Mouse (Mus musculus) Patski (cell line): Measurements from ENCODE around the gene Fut2. TPM values are rescaled to one million over a fixed set of nuclear protein-coding genes. Genes with fewer than 3 reads are reported as not detected.
A peak's percentile ranks its signal among the peaks of the same experiment; 100 is the strongest.
"Not testable (repeated sequence)": the region's sequence is repeated elsewhere in the genome, so short reads cannot be mapped to it uniquely, and the experiment has no call there.

Experiments used
- ATAC-seq: fragments of 100-300 bp; one replicate; pipeline ENCODE4 v1.8.0; 2021
- CTCF ChIA-PET: fragments of 350-600 bp; sonication (Branson Sonifier 250); formaldehyde crosslinking; loops from one replicate; lab custom pipeline; 2022; ENCODE audit warnings: inconsistent platforms; lab: Charles Lee
- POLR2A ChIA-PET: fragments of 350-600 bp; sonication (Branson Sonifier 250); formaldehyde crosslinking; loops from one replicate; lab custom pipeline; 2022; ENCODE audit warnings: antibody characterized with exemption, inconsistent platforms; lab: Charles Lee
- DNase-seq: peaks from one replicate; pipeline ENCODE4 v3.0.0-alpha.2; 2011; ENCODE audit warnings: low read depth, low spot score
- H3K27me3 ChIP-seq: fragments of 371-371 bp; one replicate; pipeline ENCODE4 v1.5.1; 2021
- CTCF ChIP-seq: fragments of 100-300 bp; IDR thresholded peaks from one replicate; pipeline ENCODE4 v1.5.1; 2021
- in situ Hi-C: fragments of 300-500 bp; cut with MboI; formaldehyde crosslinking; loops from 3 replicates; pipeline ENCODE4 v1.11.1; 2018; ENCODE audit warnings: low pct_unique_long_range_greater_than_20kb, mixed read lengths
- polyA plus RNA-seq: library from polyadenylated mRNA; unstranded; gene quantifications from one replicate; pipeline ENCODE4 v1.2.3, GENCODE M21; 2021

The Fut2 gene
- polyA plus RNA-seq, 1 experiment from 2014 or later = 0.23 TPM

DNA sequence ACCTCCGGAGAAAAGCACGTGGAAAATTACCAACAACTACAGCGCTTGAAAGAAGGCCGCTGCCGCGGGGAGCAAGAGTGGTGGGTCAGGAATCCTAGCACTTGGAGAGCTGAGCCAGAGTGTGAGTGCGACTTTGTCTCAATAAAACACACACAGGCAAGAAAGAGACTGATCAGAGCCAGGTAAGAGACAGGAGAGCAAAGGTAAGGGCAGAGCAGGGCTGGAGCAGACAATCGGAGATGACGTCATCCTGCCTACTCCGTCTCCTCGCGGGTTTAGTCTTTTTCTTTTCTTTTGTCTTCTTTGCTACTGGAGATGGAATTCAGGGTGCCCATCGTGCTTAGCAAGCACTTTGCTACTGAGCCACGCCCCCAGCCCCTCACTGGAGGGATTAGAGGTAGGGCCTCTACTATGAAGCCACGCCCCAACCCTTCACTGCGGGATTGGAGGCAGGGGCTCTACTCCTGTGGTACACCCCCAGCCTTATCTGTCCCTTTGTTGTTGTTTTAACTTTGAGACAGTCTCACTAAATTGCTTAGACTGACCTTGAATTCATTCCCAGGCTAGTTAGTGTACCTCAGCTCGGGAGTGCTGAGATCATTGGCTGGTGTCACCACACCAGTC is 11.7 kb downstream of the Fut2 start:
- ATAC-seq (no peak), DNase-seq (no peak)
- no peaks in the 10 kb centered on the region for H3K27me3 ChIP-seq
- in situ Hi-C loops = no loop called here
- TF ChIP-seq CTCF = no peak
- CTCF ChIA-PET = no interaction called here
- POLR2A ChIA-PET = no interaction called here

DNA sequence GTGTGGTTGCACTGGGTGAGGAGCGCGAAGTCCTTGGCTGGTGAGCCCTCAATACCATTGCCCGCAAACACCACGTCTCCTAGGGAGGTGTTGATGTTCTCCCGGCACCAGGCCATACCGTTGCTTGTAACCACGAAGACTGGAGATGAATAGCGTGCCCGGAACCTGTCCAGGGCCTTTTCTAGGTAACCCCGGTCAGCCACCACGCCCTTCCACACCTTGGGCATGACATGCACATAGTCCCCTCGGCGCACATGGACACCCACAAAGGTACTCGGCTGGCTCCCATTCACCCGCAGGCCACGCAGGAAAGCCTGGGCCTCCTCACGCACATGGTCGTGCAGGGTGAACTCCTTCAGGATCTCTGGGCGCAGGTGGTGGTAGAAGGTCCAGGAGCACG is 15.7 kb downstream of the Fut2 start:
- in situ Hi-C loops, CTCF ChIA-PET, ATAC-seq, DNase-seq, POLR2A ChIA-PET, H3K27me3 ChIP-seq: not testable (repeated sequence)

DNA sequence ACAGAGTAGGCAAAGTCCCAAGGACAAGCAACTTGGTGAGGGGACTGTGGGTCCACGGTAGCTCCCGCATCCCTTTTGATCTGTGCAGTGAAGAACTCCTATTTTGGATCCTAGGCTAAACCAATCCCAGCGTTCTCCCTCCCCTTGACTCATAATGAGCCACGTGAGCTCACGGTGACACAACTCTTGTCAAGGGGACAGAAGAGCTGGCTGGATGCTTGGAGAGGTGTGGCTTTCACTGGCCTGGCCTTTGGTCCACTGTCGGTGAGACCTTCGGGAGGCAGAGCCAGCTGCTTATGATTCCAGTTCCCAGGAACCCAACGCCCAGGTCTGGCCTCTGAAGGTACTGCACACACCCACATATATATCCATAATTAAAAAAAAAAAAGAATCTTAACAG is 16.8 kb downstream of the Fut2 start:
- no peak for DNase-seq
- TF ChIP-seq CTCF = no peak
- ChIA-PET POLR2A (no interaction called here), CTCF (no interaction called here)
- no peaks in the 10 kb centered on the region for H3K27me3 ChIP-seq
- ATAC-seq = no peak
- in situ Hi-C loops = no loop called here

DNA sequence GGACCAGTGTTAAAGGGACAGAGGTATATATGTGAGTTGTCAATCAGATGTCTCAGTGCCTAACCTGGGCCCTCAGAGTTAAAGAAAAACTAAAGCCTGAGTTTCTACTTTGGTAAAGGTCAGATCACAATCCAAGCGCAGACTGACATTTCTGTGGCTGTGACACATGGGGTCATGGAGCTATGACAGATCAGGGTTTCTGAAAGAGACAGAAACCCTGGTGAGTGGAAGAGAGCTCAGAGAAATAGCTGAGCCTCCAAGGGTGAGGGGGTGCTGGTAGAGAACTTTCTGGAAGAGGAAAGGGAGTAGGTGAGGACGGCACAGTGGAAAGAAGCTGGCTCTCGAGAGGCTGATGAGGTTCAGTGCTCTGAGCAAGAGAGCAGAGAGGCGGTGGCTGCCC is 19.5 kb downstream of the Fut2 start:
- TF ChIP-seq CTCF = no peak
- ATAC-seq (no peak), DNase-seq (no peak)
- ChIA-PET CTCF (no interaction called here), POLR2A (interaction anchor here (0.6 kb wide), 1 partner anchor 123 kb away, joined by 3 read pairs; no protein-coding TSS in a partner anchor)
- in situ Hi-C loops = no loop called here
- no peaks in the 10 kb centered on the region for H3K27me3 ChIP-seq

DNA sequence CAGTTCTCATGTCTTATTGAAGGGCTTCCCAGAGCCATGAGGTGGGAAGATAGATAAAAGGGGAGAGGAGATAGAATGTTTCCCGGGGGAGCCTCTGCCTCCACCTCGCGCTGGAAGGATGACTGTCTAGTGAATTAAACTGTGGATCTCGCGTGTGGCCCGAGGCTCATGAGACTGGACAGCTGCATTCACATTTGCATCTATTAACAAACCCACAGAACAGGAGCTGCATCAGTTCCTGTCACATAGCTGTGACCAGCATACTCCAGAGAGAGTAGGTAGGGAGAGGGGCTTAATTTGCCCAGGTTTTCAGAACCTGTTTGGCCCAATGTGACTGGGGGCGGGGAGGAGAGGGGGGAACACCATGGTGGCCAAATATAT is 20.6 kb downstream of the Fut2 start:
- DNase-seq (no peak), ATAC-seq (no peak)
- H3K27me3 ChIP-seq = no peaks in the 10 kb centered on the region
- ChIA-PET POLR2A (no interaction called here), CTCF (interaction anchor here (1.0 to 2.0 kb wide), 2 partner anchors 10 to 37 kb away, joined by 3 to 8 read pairs; no protein-coding TSS in a partner anchor)
- in situ Hi-C loops = no loop called here
- no peak for TF ChIP-seq CTCF

DNA sequence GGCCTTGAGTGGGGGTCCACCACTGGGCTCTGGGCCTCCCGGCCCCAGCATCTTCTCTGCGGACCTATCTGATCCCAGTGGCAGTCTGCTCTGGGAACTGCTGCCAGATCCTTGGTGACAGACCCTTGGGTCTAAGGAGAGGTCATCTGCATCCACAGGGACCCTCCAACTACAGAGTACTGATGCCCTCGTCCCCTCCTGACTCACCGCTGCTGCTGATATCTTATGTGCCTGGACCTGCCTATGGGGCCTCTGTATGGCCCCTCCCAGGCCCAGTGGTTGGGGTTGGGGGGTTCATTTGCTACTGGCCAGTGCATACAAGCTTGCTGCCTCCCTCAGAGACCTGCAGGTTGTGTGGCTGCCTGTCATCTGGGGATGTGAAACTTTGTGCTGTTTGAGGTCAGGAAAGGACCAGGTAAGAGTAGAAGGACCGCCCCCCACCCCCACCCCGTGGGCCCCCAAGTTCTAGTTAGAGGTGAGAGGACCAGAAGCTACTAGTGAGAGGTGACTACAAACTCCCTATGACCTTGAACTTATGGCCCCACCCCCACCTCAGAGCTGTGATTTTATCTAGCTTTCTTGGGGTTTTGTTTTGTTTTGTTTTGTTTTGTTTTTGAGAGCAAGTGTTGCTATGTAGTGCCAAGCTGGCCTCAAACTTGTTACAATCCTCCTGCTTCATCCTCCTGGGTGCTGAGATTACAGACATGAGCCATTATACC is 21.2 kb downstream of the Fut2 start:
- TF ChIP-seq CTCF = no peak
- ATAC-seq = no peak
- POLR2A ChIA-PET = no interaction called here

DNA sequence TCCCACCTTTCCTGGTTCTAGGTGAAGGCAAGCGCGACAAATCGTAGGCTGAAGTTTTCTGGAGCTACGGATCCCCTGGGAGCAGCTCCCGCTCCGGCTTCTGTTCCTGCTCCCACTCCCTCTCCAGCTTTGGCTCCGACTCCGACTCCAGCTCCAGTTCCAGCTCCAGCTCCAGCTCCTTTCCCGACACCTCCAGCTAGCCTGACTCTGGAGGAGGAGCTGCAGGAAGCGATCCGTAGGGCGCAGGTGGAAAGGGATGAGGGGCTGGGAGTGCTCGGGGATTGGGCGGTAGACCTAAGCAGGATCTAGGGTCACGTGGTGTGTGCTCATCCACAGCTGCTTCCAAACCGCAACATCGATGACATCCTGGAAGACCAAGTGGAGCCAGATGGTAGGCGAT is 22.0 kb downstream of the Fut2 start:
- ChIA-PET POLR2A (interaction anchor here (1.0 to 1.4 kb wide), 2 partner anchors 24 to 78 kb away, joined by 3 to 5 read pairs; no protein-coding TSS in a partner anchor), CTCF (interaction anchor here (1.1 to 2.0 kb wide), 2 partner anchors 11 to 38 kb away, joined by 6 to 8 read pairs; no protein-coding TSS in a partner anchor)
- no peaks in the 10 kb centered on the region for H3K27me3 ChIP-seq
- DNase-seq (no peak), ATAC-seq (no peak)
- in situ Hi-C loops = no loop called here
- no peak for TF ChIP-seq CTCF

More for the DNA sequence above, 21.2 kb downstream of the Fut2 start:
- in situ Hi-C loops = no loop called here
- no peaks in the 10 kb centered on the region for H3K27me3 ChIP-seq
- CTCF ChIA-PET = interaction anchor here (1.0 to 2.0 kb wide), 3 partner anchors 11 to 38 kb away, joined by 3 to 8 read pairs (median 6); no protein-coding TSS in a partner anchor
- no peak for DNase-seq

DNA sequence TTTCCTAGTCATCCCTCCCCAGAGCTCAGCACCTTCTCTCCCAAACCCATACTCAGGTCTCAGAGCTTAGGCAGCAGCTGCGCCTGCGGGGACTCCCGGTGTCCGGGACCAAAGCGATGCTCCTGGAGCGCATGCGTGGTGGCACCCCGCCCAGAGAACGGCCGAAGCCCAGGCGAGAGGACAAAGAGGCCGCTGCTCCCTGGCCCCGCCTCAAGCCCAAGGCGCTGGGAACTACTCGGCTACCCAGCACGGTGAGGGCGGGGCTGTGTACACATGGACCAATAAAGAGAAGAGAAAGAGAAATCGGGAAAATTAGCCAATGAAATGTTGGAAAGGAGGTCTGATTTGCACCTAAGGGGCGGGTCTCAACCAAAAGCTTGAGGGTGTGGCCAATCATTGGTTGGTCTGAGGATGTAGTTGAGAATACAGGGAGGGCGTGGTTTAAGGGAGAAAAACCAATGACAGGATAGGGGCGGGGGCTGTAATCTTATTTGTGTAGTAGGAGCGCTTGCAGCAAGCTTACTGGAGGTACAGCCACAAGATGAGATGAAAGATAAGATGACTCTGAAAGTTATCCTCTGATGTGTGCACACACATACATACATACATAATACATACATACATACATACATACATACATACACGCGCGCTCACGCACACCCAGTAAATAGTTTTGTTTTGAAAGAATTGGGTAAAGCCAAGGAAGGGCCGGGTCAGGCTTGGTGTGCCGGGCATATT is 22.6 kb downstream of the Fut2 start:
- DNase-seq = peak; percentile 49
- TF ChIP-seq CTCF = no peak
- ChIA-PET POLR2A (interaction anchor here (1.0 to 1.6 kb wide), 3 partner anchors 14 to 77 kb away, joined by 3 to 5 read pairs (median 4); no protein-coding TSS in a partner anchor), CTCF (interaction anchor here (1.1 to 2.0 kb wide), 2 partner anchors 12 to 39 kb away, joined by 6 to 8 read pairs; no protein-coding TSS in a partner anchor)
- no peaks in the 10 kb centered on the region for H3K27me3 ChIP-seq
- in situ Hi-C loops = no loop called here
- ATAC-seq = peak; percentile 81

DNA sequence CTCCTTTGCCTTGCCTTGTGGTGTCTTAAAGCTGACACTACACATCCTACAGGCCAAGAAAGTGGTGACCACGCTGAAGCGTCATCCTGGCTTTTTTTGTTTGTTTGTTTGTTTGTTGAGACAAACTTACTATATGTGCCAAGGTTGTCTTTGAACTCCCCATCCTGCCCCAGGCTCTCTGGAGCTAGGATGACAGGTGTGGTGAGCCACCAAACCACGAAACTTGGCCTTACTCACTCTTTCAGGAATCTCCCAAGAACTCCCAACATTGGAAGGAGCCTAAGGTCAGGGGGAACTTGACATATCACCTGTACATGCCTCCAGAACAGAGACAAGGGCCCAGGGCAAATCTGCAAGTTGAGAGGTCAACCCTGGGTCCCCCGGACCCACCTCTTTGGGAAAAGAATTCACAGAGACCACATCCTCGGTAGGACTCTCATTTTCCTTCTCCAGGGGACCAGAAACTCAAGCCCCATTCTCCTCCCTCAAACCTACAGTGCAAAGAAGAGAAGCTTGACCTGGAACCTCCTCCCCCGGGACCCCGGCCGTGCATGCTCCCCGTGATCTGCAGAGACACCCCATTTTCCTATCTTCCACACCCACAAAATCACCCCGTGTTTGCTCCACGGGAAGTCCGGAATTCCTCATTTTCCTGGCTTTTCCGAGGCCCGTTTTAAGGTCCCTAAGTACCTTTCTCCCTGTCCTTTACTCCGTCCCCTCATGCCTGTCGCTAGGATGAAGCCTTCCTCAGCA is 23.5 kb downstream of the Fut2 start:
- DNase-seq (no peak), ATAC-seq (no peak)
- H3K27me3 ChIP-seq = no peaks in the 10 kb centered on the region
- CTCF ChIA-PET = interaction anchor here (1.3 kb wide), 1 partner anchor 9 kb away, joined by 3 read pairs; no protein-coding TSS in a partner anchor
- TF ChIP-seq CTCF = no peak
- in situ Hi-C loops = no loop called here
- POLR2A ChIA-PET = interaction anchor here (1.4 to 1.6 kb wide), 2 partner anchors 13 to 23 kb away, joined by 4 to 5 read pairs; no protein-coding TSS in a partner anchor
